ENCODE assay signal across 9 mouse cellular contexts in genomic region chr1:193376478-193377134, GRCm38 (mm10). TPM values are rescaled to one million over a fixed set of nuclear protein-coding genes. Genes with fewer than 3 reads are reported as not detected.
DNase-seq lines count a peak whose midpoint lies in the region; ATAC-seq and TF ChIP-seq lines count a peak whose summit lies in the region.
"Had no signal": no experiment of that assay in that cellular context is flagged by ENCODE, and none has a peak within 500 bp of the region (broad histone marks: within the 10 kb centered on the region; RNA-seq: fewer than 3 reads in every experiment).

No protein-coding gene starts in this region.

- no peak for TF ChIP-seq EP300 in heart, postnatal 0 days (IDR thresholded peaks at IDR 0.05; ENCODE audit: low read depth)

- H3K27ac ChIP-seq in layer of hippocampus, adult 2 months: no peak overlapping the region
- H3K27ac ChIP-seq in heart, postnatal 0 days (ENCODE audit: low read depth): no peak overlapping the region
- H3K27ac ChIP-seq in midbrain, embryonic 15.5 days: no peak overlapping the region
- H3K27ac ChIP-seq: embryonic facial prominence, embryonic 12.5 days had no signal

- TF ChIP-seq CTCF in layer of hippocampus, adult 2 months (conservative IDR thresholded peaks at IDR 0.05): peak; percentile 94
- peak; percentile 94 for TF ChIP-seq CTCF in heart, postnatal 0 days (IDR thresholded peaks at IDR 0.05; ENCODE audit: low read depth)

- H3K9me3 ChIP-seq in heart, postnatal 0 days (replicated peaks; ENCODE audit: control insufficient read depth, low read length): no peaks in the 10 kb centered on the region
- H3K9me3 ChIP-seq in midbrain, embryonic 15.5 days: no peaks in the 10 kb centered on the region
- H3K9me3 ChIP-seq: embryonic facial prominence, embryonic 12.5 days had no signal

- H3K27me3 ChIP-seq in heart, postnatal 0 days (ENCODE audit: control insufficient read depth, insufficient read depth, low read length): no peaks in the 10 kb centered on the region
- no peaks in the 10 kb centered on the region for H3K27me3 ChIP-seq in midbrain, embryonic 15.5 days (replicated peaks)
- H3K27me3 ChIP-seq: embryonic facial prominence, embryonic 12.5 days had no signal

- no peak overlapping the region for H3K4me2 ChIP-seq in heart, postnatal 0 days (ENCODE audit: low read depth, low read length)
- no peak overlapping the region for H3K4me2 ChIP-seq in midbrain, embryonic 15.5 days
- H3K4me2 ChIP-seq: embryonic facial prominence, embryonic 12.5 days had no signal

- H3K4me3 ChIP-seq in layer of hippocampus, adult 2 months: no peak overlapping the region
- H3K4me3 ChIP-seq in heart, postnatal 0 days (ENCODE audit: low read depth, low read length): no peak overlapping the region
- H3K4me3 ChIP-seq in midbrain, embryonic 15.5 days: no peak overlapping the region
- H3K4me3 ChIP-seq: embryonic facial prominence, embryonic 12.5 days had no signal

- peak in 1 of 2 experiments; percentile 59 for DNase-seq in layer of hippocampus, adult 2 months (ENCODE audit: low spot score in 2 of 2)
- no peak for DNase-seq in layer of hippocampus, adult 9-11 months
- peak; percentile 46 for DNase-seq in T-cell, adult 2 months (ENCODE audit: low spot score)
- peak; percentile 86 for DNase-seq in embryo, embryonic 10.5 days (ENCODE audit: low spot score)
- peak; percentile 69 for DNase-seq in heart, postnatal 0 days (ENCODE audit: low spot score)
- DNase-seq in kidney, postnatal 4 days: peak; percentile 59 to 68
- DNase-seq in thymus, postnatal 10 days (ENCODE audit: low spot score in 2 of 2): peak; percentile 36 to 69

- H3K9ac ChIP-seq in heart, postnatal 0 days (replicated peaks; ENCODE audit: low read depth, low read length): no peak overlapping the region
- no peak overlapping the region for H3K9ac ChIP-seq in midbrain, embryonic 15.5 days
- H3K9ac ChIP-seq: embryonic facial prominence, embryonic 12.5 days had no signal

- no peaks in the 10 kb centered on the region for H3K36me3 ChIP-seq in heart, postnatal 0 days (replicated peaks; ENCODE audit: control insufficient read depth, insufficient read depth, low read length)
- no peaks in the 10 kb centered on the region for H3K36me3 ChIP-seq in midbrain, embryonic 15.5 days (replicated peaks)
- H3K36me3 ChIP-seq: embryonic facial prominence, embryonic 12.5 days had no signal

- peaks cover 4% of the 10 kb centered on the region; the same call in 1 of the 2 replicates for H3K4me1 ChIP-seq in heart, postnatal 0 days (ENCODE audit: control insufficient read depth, insufficient read depth)
- H3K4me1 ChIP-seq in midbrain, embryonic 15.5 days: peaks cover 1% of the 10 kb centered on the region

- 24% methylated on average over 4 of the region's 4 CpGs for WGBS in heart, postnatal 0 days
- WGBS in midbrain, embryonic 15.5 days: 30% methylated on average over 4 of the region's 4 CpGs

- peak; percentile 76 for ATAC-seq in heart, postnatal 0 days (ENCODE audit: insufficient read depth, low read depth)
- peak; percentile 47 for ATAC-seq in midbrain, embryonic 15.5 days (replicated peaks)

RNA-seq across cellular contexts. Expression of gene Camk1g, which starts 6.5 kb away (rescaled TPM):
- 10 to 100 TPM; 23.6 to 24.4 TPM for total RNA-seq in layer of hippocampus, adult 2 months (2021)
- total RNA-seq in heart, postnatal 0 days (2014; rRNA removed; ENCODE audit: low replicate concordance): 12.0 and 14.3 TPM in 2 replicates
- polyA plus RNA-seq in heart, postnatal 0 days (2015; fragmentation: Nextera tagmentation; extraction: Ambion mirVana): 9.0 and 9.7 TPM in 2 replicates
- 54.4 and 57.0 TPM in 2 replicates for polyA plus RNA-seq in midbrain, embryonic 15.5 days (2015; fragmentation: Nextera tagmentation; extraction: Ambion mirVana)
